Mouse (Mus musculus) kidney, postnatal 4 days (tissue): Measurements from ENCODE around the gene Dach2.
"Not testable (repeated sequence)": the region's sequence is repeated elsewhere in the genome, so short reads cannot be mapped to it uniquely, and the experiment has no call there.

Experiments used
- DNase-seq, 2 experiments: peaks; one replicate each; pipeline ENCODE4 v3.0.0; 2021; ENCODE audit warnings: mixed read lengths in 2 of 2

Gene Dach2

DNA sequence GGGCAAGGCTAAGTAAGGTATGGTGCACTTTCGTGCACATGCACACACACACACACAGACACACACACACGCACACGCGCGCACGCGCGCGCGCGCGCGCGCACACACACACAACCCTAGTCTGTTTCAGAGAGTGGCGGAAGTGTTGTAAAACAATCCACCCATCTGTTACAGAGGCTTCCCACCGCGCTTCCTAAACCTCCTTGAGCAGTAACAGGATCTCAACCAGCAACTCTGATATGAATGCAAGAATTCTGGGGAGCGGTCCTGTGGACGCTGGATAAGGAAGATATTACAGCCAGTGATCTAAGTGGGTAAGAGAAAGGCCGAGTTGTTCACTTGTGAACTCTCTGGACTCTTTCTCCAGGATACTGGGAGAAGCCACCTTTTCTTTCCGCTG is at the start of gene Dach2:
TSS of gene Dach2 (plus strand) at position 107 of the 400 bp plus-strand sequence.
- DNase-seq, result peak; percentile 6 to 41

GRCm38 (mm10) chrX:113252427-113252826 is 44.9 kb upstream of the Dach2 start:
- not testable (repeated sequence) for DNase-seq

GRCm38 (mm10) chrX:113298031-113298430 is 721 bp downstream of the Dach2 start:
- DNase-seq, result peak; percentile 78 to 83

DNA sequence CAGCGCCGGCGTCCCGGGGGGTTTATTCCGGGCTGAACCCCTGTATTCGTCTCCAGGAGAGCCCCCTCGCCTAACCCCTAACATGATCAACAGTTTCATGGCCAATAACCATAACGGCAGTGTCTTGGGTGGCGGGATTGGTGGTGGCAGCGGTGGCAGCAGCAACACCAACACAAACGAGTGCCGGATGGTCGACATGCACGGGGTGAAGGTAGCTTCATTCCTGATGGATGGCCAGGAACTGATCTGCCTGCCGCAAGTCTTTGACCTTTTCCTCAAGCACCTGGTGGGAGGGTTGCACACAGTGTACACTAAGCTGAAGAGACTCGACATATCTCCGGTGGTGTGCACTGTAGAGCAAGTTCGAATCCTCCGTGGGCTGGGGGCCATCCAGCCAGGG is 1.2 kb downstream of the Dach2 start:
- peak in 1 of 2 experiments; percentile 4 for DNase-seq

- no peak for DNase-seq
Measured at GRCm38 (mm10) chrX:113304323-113304722, 7.0 kb downstream of the Dach2 start.

GRCm38 (mm10) chrX:113338143-113338542 is 40.8 kb downstream of the Dach2 start:
- DNase-seq, result no peak

DNA sequence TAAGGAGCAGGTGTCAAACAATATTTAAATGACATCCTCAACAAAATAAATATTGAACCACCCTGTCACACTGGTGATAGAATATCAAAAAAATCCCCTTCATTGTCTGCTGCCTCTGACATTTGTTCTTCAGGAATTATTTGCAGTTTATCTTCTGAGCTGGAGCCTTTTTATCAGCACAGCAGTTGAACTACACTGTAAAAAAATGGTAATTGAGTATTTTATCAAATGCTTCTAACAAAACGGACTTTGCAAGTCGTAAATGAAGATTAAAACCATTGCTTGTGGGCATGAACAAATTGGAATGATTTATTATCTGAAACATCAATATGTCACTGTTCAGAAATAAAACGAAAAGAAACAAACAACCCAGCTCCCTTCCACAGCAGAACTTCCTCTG is 97.1 kb downstream of the Dach2 start:
- no peak for DNase-seq

DNA sequence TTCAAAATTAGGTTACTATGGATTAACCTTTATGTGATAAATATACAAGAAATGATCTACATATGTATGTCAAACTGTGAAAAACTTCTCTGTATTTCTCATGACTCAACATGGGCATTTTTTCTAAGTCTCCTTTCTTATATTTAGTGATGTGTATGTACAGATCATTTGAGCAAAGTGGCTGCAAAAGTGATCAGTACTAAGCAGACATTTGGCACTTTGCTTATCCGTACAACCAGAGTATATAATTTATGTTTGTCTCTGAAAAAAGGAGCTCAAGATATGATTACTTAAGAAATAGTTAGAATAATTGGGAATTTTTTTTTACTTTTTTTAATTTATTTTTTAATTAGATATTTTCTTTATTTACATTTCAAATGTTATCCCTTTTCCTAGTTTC is 111.4 kb downstream of the Dach2 start:
- DNase-seq, result no peak

- DNase-seq, result no peak
Measured at GRCm38 (mm10) chrX:113421517-113422187, 124.3 kb downstream of the Dach2 start.

DNA sequence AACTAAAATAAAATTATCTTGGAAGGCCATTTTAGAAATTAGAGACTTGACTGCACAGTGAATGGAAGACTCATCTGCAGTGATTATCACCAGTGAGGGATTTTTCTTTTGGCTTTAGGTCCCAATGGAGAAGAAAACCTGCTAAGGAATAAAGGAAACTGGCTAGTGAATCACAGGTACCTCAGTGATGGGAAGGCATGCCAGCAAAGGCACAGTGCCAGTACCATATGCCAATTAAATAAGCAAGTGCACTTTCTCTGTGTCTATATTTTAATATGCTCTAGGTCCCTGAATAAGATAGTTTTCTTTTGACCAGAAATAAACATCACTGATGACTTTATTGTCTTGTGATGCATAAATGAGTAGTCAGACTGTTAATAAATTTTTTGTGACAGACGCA is 184.8 kb downstream of the Dach2 start:
- DNase-seq, result no peak

- peak; percentile 36 to 53 for DNase-seq
Measured at GRCm38 (mm10) chrX:113545106-113545505, 247.8 kb downstream of the Dach2 start.

DNA sequence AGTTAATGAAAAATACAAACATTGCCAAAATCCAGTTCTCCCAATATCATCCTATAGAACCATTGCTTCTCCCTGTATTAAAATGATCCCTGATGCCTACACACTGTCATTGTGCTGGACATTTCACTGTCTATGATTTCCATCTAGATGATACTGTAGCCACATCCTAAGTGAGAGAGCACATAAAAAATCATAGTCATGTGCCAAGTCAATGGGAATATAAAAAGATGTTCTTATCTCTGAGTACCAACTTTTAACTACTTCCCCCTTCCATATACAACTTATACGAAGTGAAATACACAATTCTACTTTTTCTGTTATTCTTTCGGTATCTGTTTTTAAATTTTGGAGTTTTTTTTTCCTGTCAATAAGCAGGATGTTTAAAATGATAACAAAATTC is 266.6 kb downstream of the Dach2 start:
- DNase-seq, result no peak

- DNase-seq, result no peak
Measured at GRCm38 (mm10) chrX:113666069-113666468, 368.8 kb downstream of the Dach2 start.

DNA sequence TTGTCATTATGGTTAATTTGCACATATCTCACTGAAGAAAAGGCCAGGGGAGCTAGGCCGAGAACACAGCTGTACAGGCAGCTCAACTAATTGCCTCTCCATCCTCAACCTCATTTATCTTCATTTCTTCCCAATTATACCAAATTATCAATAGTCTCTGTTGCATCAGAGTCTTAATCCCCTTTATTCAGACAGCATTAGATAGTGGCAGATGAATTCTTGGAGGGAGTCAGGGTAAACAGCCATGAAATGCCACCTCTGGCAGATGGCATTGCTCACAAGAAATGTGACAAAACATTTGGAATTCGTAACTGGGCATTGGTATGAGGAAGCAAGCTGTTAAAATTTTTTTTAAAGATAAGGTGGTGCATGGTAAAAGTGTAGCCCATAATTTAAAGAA is 389.9 kb downstream of the Dach2 start:
- no peak for DNase-seq

DNA sequence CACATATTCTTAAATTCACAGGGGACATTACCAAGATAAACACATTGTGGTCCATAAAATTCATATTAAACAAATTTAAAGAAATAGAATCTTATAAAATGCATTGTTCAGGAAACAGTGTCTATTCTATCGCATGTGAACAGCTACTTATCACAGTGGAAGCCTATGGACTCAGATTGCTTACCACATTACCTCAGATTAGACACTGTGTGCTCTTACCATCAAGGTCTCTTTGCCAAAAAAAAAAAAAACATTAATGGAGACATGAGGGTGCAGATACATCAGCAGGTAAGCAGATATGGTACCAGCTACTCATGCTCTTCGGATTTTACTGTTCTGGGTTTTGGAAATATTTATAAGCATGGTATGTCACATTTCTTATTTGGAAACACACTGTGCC is 415.1 kb downstream of the Dach2 start:
- no peak for DNase-seq

GRCm38 (mm10) chrX:113724124-113724523 is 426.8 kb downstream of the Dach2 start:
- no peak for DNase-seq

GRCm38 (mm10) chrX:113747122-113747521 is 449.8 kb downstream of the Dach2 start:
- no peak for DNase-seq

DNA sequence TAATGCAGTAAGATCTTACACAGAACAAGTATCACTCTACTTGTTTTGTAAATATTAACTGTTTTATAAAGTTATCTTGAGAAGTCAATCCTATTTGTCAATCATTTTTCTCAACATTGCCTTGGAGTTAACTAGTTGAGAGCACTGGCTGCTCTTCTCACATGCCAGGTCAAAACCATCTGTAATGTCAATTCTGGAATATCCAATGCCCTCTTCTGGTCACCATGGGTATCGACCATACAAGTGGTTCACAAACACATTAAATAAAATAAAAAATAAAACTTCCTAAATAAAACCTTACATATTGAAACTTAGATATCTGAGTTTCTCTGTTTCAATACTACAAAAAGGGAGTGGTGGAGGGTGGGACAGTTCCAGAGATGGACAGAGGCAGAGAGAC is 495.0 kb downstream of the Dach2 start:
- DNase-seq, result no peak

GRCm38 (mm10) chrX:113810369-113810768 is 513.1 kb downstream of the Dach2 start:
- no peak for DNase-seq

DNA sequence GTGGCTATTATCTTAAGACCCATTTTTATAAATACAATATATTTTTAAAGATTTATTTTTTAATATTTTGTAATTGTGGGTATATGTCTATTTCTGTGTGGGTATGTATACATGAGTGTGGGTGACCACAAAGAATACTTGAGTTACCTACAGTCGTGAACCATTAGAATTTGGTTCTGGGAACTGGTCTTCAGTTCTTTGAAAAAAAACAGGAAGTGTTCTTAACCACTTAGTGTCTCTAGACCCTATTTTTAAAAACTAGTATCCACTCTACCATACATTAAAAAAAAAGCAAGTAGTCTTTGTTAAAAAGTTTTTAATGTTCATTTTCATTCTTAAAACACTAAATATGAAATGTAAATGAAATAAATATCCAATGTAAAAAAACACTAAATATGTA is 529.5 kb downstream of the Dach2 start:
- DNase-seq, result no peak

- DNase-seq, result no peak
Measured at GRCm38 (mm10) chrX:113833062-113833461, 535.8 kb downstream of the Dach2 start.

- DNase-seq, result no peak
Measured at GRCm38 (mm10) chrX:113867835-113868495, 570.7 kb downstream of the Dach2 start.
